7 mouse cellular contexts compared by ENCODE assay signal in the genomic region with DNA sequence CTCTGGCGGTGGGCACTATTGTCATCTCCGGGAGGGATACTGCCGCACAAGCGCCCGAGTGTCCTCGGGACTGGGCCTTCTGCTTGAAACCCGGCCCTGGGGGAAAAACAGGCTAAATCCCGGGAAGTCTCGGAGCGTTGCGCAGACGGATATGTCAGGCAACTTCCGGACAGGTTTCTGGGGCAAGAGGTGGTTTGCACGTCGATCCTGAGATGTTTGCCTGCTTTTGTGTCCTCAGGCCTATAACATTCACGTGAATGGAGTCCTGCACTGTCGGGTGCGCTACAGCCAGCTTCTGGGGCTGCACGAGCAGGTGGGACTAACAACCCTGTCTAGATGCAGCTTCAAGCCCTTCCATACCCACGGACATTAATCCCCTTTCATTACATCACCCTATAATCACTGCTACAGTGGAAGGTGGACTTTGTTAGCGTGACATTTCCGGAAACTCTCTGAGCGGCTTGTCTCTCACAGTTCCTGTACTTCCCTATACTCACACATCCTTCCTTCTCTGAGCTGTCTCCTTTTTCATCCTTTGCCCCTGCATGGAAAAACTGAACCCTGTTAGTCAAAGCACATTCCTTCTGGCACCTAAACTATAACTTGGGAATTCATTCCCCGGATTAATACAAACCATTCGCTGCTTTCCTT. TPM values are rescaled to one million over a fixed set of nuclear protein-coding genes. Genes with fewer than 3 reads are reported as not detected.
DNase-seq lines count a peak whose midpoint lies in the region; ATAC-seq lines count a peak whose summit lies in the region.

No protein-coding gene starts in this region.

- peaks cover 71% of the 10 kb centered on the region for H3K4me1 ChIP-seq in megakaryocyte, embryonic 14.5 days
- H3K4me1 ChIP-seq in embryonic facial prominence, embryonic 15.5 days = peaks cover 25% of the 10 kb centered on the region
- H3K4me1 ChIP-seq in limb, embryonic 10.5 days = peaks cover 20% of the 10 kb centered on the region
- H3K4me1 ChIP-seq in neural tube, embryonic 15.5 days = peaks cover 24% of the 10 kb centered on the region

- peak overlapping the region; percentile 88 for H3K27ac ChIP-seq in embryonic facial prominence, embryonic 15.5 days (replicated peaks)
- H3K27ac ChIP-seq in limb, embryonic 10.5 days = peak overlapping the region; percentile 91
- H3K27ac ChIP-seq in neural tube, embryonic 15.5 days (replicated peaks) = peak overlapping the region; percentile 91

- H3K27me3 ChIP-seq in megakaryocyte, embryonic 14.5 days (replicated peaks) = no peaks in the 10 kb centered on the region
- H3K27me3 ChIP-seq in embryonic facial prominence, embryonic 15.5 days = no peaks in the 10 kb centered on the region
- H3K27me3 ChIP-seq in limb, embryonic 10.5 days (ENCODE audit: low read depth, poor library complexity, severe bottlenecking) = no peaks in the 10 kb centered on the region
- H3K27me3 ChIP-seq in neural tube, embryonic 15.5 days (replicated peaks) = no peaks in the 10 kb centered on the region

- H3K4me3 ChIP-seq in megakaryocyte, embryonic 14.5 days (replicated peaks) = peak overlapping the region; percentile 99
- peak overlapping the region; percentile 71 for H3K4me3 ChIP-seq in embryonic facial prominence, embryonic 15.5 days (replicated peaks)
- H3K4me3 ChIP-seq in limb, embryonic 10.5 days = peak overlapping the region; percentile 89
- H3K4me3 ChIP-seq in neural tube, embryonic 15.5 days (replicated peaks) = peak overlapping the region; percentile 86

- peak overlapping the region; percentile 77 for H3K4me2 ChIP-seq in embryonic facial prominence, embryonic 15.5 days (replicated peaks)
- H3K4me2 ChIP-seq in neural tube, embryonic 15.5 days = peak overlapping the region; percentile 88

- peak overlapping the region; percentile 79 for H3K9ac ChIP-seq in embryonic facial prominence, embryonic 15.5 days
- H3K9ac ChIP-seq in neural tube, embryonic 15.5 days (replicated peaks) = peak overlapping the region; percentile 93

- ATAC-seq in megakaryocyte, adult 5-6 weeks (ENCODE audit: poor library complexity, severe bottlenecking) = no peak
- ATAC-seq in embryonic facial prominence, embryonic 15.5 days (ENCODE audit: insufficient number of reproducible peaks, low FRiP score, low TSS enrichment, low read depth) = 0 out of 2 replicates have a peak, but pooled peaks have one; percentile 2
- ATAC-seq in neural tube, embryonic 15.5 days (ENCODE audit: low FRiP score) = no peak

- no peak for DNase-seq in limb, embryonic 10.5 days (ENCODE audit: low spot score)
- no peak for DNase-seq in ovary, postnatal 36 days (ENCODE audit: low spot score)
- no peak for DNase-seq in adrenal gland, postnatal 25 days

- H3K9me3 ChIP-seq in megakaryocyte, embryonic 14.5 days = no peaks in the 10 kb centered on the region
- no peaks in the 10 kb centered on the region for H3K9me3 ChIP-seq in embryonic facial prominence, embryonic 15.5 days (replicated peaks)
- H3K9me3 ChIP-seq in limb, embryonic 10.5 days (replicated peaks) = no peaks in the 10 kb centered on the region
- no peaks in the 10 kb centered on the region for H3K9me3 ChIP-seq in neural tube, embryonic 15.5 days (replicated peaks)

- 9% methylated on average over 25 of the region's 25 CpGs for WGBS in embryonic facial prominence, embryonic 15.5 days
- 15% methylated on average over 25 of the region's 25 CpGs for WGBS in limb, embryonic 10.5 days
- 14% methylated on average over 25 of the region's 25 CpGs for WGBS in neural tube, embryonic 15.5 days

- peaks cover 72% of the 10 kb centered on the region for H3K36me3 ChIP-seq in megakaryocyte, embryonic 14.5 days (replicated peaks; ENCODE audit: low read length)
- peaks cover 65% of the 10 kb centered on the region for H3K36me3 ChIP-seq in embryonic facial prominence, embryonic 15.5 days
- H3K36me3 ChIP-seq in limb, embryonic 10.5 days = peaks cover 74% of the 10 kb centered on the region
- H3K36me3 ChIP-seq in neural tube, embryonic 15.5 days = peaks cover 61% of the 10 kb centered on the region

RNA-seq across cellular contexts. Expression of gene Eif2b4, which starts 0.5 kb away (rescaled TPM):
- 92.1 and 146 TPM in 2 replicates for polyA plus RNA-seq in megakaryocyte, embryonic 14.5 days (2012; ENCODE audit: insufficient read depth, low replicate concordance)
- total RNA-seq in megakaryocyte, adult 5-6 weeks (2015) = 21.9 and 25.2 TPM in 2 replicates
- total RNA-seq in megakaryocyte, adult 5-6 weeks (2017) = 21.3 and 31.5 TPM in 2 replicates
- polyA plus RNA-seq in embryonic facial prominence, embryonic 15.5 days (2015; fragmentation: Nextera tagmentation; extraction: Ambion mirVana) = 74.4 and 74.7 TPM in 2 replicates
- 85.7 and 89.6 TPM in 2 replicates for polyA plus RNA-seq in limb, embryonic 10.5 days (2016; fragmentation: Nextera tagmentation; extraction: Ambion mirVana)
- 86.8 and 90.4 TPM in 2 replicates for polyA plus RNA-seq in neural tube, embryonic 15.5 days (2015; fragmentation: Nextera tagmentation; extraction: Ambion mirVana)
- 45.2 and 52.6 TPM in 2 replicates for total RNA-seq in adrenal gland, postnatal 25 days (2021)

RNA-seq across cellular contexts. Expression of gene Snx17, which starts 0.7 kb away (rescaled TPM):
- 5.4 and 54.1 TPM in 2 replicates for polyA plus RNA-seq in megakaryocyte, embryonic 14.5 days (2012; ENCODE audit: insufficient read depth, low replicate concordance)
- 52.3 and 65.5 TPM in 2 replicates for total RNA-seq in megakaryocyte, adult 5-6 weeks (2015)
- 33.4 and 45.2 TPM in 2 replicates for total RNA-seq in megakaryocyte, adult 5-6 weeks (2017)
- polyA plus RNA-seq in embryonic facial prominence, embryonic 15.5 days (2015; fragmentation: Nextera tagmentation; extraction: Ambion mirVana) = 138 and 150 TPM in 2 replicates
- 128 and 140 TPM in 2 replicates for polyA plus RNA-seq in limb, embryonic 10.5 days (2016; fragmentation: Nextera tagmentation; extraction: Ambion mirVana)
- polyA plus RNA-seq in neural tube, embryonic 15.5 days (2015; fragmentation: Nextera tagmentation; extraction: Ambion mirVana) = 111 and 120 TPM in 2 replicates
- 97.6 and 99.5 TPM in 2 replicates for total RNA-seq in adrenal gland, postnatal 25 days (2021)

RNA-seq across cellular contexts. Expression of gene Zfp513, which starts 8.3 kb away (rescaled TPM):
- polyA plus RNA-seq in megakaryocyte, embryonic 14.5 days (2012; ENCODE audit: insufficient read depth, low replicate concordance) = 34.2 and 67.1 TPM in 2 replicates
- 8.9 and 10.1 TPM in 2 replicates for total RNA-seq in megakaryocyte, adult 5-6 weeks (2015)
- 7.2 and 8.1 TPM in 2 replicates for total RNA-seq in megakaryocyte, adult 5-6 weeks (2017)
- 12.2 and 12.5 TPM in 2 replicates for polyA plus RNA-seq in embryonic facial prominence, embryonic 15.5 days (2015; fragmentation: Nextera tagmentation; extraction: Ambion mirVana)
- 11.8 and 11.9 TPM in 2 replicates for polyA plus RNA-seq in limb, embryonic 10.5 days (2016; fragmentation: Nextera tagmentation; extraction: Ambion mirVana)
- 14.2 and 14.9 TPM in 2 replicates for polyA plus RNA-seq in neural tube, embryonic 15.5 days (2015; fragmentation: Nextera tagmentation; extraction: Ambion mirVana)
- 28.4 and 34.3 TPM in 2 replicates for total RNA-seq in adrenal gland, postnatal 25 days (2021)

RNA-seq across cellular contexts. Expression of gene Gtf3c2, which starts 13.8 kb away (rescaled TPM):
- polyA plus RNA-seq in megakaryocyte, embryonic 14.5 days (2012; ENCODE audit: insufficient read depth, low replicate concordance) = 9.1 and 15.0 TPM in 2 replicates
- total RNA-seq in megakaryocyte, adult 5-6 weeks (2015) = 58.8 and 63.2 TPM in 2 replicates
- 43.0 and 43.1 TPM in 2 replicates for total RNA-seq in megakaryocyte, adult 5-6 weeks (2017)
- polyA plus RNA-seq in embryonic facial prominence, embryonic 15.5 days (2015; fragmentation: Nextera tagmentation; extraction: Ambion mirVana) = 69.0 and 71.5 TPM in 2 replicates
- polyA plus RNA-seq in limb, embryonic 10.5 days (2016; fragmentation: Nextera tagmentation; extraction: Ambion mirVana) = 120 and 136 TPM in 2 replicates
- polyA plus RNA-seq in neural tube, embryonic 15.5 days (2015; fragmentation: Nextera tagmentation; extraction: Ambion mirVana) = 54.0 and 61.9 TPM in 2 replicates
- total RNA-seq in adrenal gland, postnatal 25 days (2021) = 67.1 and 82.5 TPM in 2 replicates

RNA-seq across cellular contexts. Expression of gene Gm29609, which starts 14.0 kb away (rescaled TPM):
- polyA plus RNA-seq in megakaryocyte, embryonic 14.5 days (2012; ENCODE audit: insufficient read depth, low replicate concordance) = 7.0 and 7.9 TPM in 2 replicates
- total RNA-seq in megakaryocyte, adult 5-6 weeks (2015) = 0.22 and 1.3 TPM in 2 replicates
- 0.29 TPM in 1 of 2 replicates, not detected in the other for total RNA-seq in megakaryocyte, adult 5-6 weeks (2017)
- 1.1 and 3.0 TPM in 2 replicates for polyA plus RNA-seq in embryonic facial prominence, embryonic 15.5 days (2015; fragmentation: Nextera tagmentation; extraction: Ambion mirVana)
- polyA plus RNA-seq in limb, embryonic 10.5 days (2016; fragmentation: Nextera tagmentation; extraction: Ambion mirVana) = 1.0 and 1.3 TPM in 2 replicates
- 1.5 and 1.9 TPM in 2 replicates for polyA plus RNA-seq in neural tube, embryonic 15.5 days (2015; fragmentation: Nextera tagmentation; extraction: Ambion mirVana)
- 3.2 and 3.5 TPM in 2 replicates for total RNA-seq in adrenal gland, postnatal 25 days (2021)
